Mouse (Mus musculus): ENCODE results near the gene Rims3. TPM values are rescaled to one million over a fixed set of nuclear protein-coding genes. Genes with fewer than 3 reads are reported as not detected.

The Rims3 gene
- polyA plus RNA-seq, 1 experiment from 2014 or later = 1.1 TPM

DNA sequence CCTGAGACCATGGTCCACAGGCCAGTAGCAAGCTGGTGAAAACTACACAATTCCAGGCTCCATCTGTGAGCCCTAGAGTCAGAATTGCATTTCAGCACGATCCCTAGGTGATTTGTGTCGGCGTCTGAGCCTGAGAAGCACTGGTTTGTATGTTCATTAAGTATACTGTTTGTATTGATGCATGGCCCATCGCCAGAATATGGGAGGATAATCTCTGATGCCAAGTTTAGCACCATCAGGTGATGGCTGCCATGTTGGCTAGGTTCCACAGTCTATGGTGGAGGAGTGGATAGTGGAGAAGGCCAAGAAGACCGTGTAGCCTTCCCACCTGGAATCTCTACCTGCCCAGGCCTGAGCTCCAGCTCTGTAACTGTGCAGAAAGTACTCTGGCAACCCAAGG lies 13.6 kb downstream of the Rims3 start:
- no peak for ATAC-seq (ENCODE audit: insufficient read depth)
- Histone ChIP-seq H3K4me2 (no peak overlapping the region), H3K27me3 (ENCODE audit: insufficient read depth, low read length) (no peaks in the 10 kb centered on the region), H3K9me3 (ENCODE audit: low read depth, low read length) (no peaks in the 10 kb centered on the region), H3K36me3 (ENCODE audit: insufficient read depth) (no peaks in the 10 kb centered on the region), H3K27ac (ENCODE audit: low read depth) (no peak overlapping the region), H3K4me1 (ENCODE audit: insufficient read depth) (no peaks in the 10 kb centered on the region), H3K4me3 (ENCODE audit: low read depth, low read length) (no peak overlapping the region), H3K9ac (no peak overlapping the region)
- no peak for TF ChIP-seq CTCF (IDR thresholded peaks at IDR 0.05; ENCODE audit: low read depth)
- DNase-seq = no peak
- WGBS = 60% methylated on average over 5 of the region's 5 CpGs

DNA sequence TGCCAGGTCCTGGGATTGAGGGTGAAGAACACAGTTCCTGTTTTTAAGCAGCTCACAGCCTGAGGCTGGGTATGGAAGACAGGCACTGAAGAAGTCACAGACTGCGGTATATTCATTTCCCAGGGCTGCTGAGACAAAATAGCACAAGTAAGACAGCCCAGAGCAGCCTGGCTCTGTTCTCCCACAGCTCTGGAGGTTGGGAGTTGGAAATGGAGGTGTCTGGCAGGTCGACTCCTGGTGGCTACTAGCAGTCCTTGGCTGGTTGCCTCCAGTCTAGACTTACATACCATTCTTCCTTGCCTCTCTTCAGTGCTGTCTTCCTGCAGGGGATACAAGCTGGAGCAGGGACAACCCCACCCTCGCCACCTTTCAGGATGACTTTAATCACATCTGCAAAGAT lies 14.4 kb downstream of the Rims3 start:
- no peak overlapping the region for H3K9ac ChIP-seq
- H3K36me3 ChIP-seq (ENCODE audit: insufficient read depth) = no peaks in the 10 kb centered on the region
- ATAC-seq (ENCODE audit: insufficient read depth) = no peak
- no peak for TF ChIP-seq CTCF (IDR thresholded peaks at IDR 0.05; ENCODE audit: low read depth)
- H3K9me3 ChIP-seq (ENCODE audit: low read depth, low read length) = no peaks in the 10 kb centered on the region
- H3K27ac ChIP-seq (ENCODE audit: low read depth) = no peak overlapping the region
- no peaks in the 10 kb centered on the region for H3K27me3 ChIP-seq (ENCODE audit: insufficient read depth, low read length)
- H3K4me2 ChIP-seq = no peak overlapping the region
- WGBS = 59% methylated on average over 3 of the region's 3 CpGs
- DNase-seq = no peak
- H3K4me1 ChIP-seq (ENCODE audit: insufficient read depth) = no peaks in the 10 kb centered on the region
- no peak overlapping the region for H3K4me3 ChIP-seq (ENCODE audit: low read depth, low read length)

DNA sequence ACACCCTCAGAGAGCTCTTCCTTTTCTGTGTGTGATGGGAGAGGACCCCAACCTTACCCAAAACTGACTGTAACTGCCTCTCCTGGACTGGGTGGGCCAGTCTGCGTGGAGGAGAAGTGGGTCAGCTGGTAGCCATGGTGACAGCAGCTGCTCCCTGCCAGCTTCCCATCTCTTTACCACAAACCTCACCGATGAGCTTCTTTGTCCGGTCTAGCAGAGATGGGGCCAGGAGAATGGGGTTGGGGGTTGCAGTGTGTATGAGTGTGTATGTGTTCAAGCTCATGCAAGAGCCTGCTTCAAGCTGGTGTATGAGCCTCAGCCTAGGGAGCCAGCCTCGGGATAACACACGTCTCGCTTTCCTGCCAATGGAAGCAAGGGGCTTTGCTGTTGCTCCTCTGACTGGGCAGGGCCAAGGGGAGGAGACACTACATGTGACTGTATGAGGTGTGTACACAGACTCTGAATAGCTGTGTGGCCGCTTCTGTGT lies 15.7 kb downstream of the Rims3 start:
- no peak for TF ChIP-seq CTCF (IDR thresholded peaks at IDR 0.05; ENCODE audit: low read depth)
- no peak for DNase-seq
- no peak for ATAC-seq (ENCODE audit: insufficient read depth)
- Histone ChIP-seq H3K9me3 (ENCODE audit: low read depth, low read length) (no peaks in the 10 kb centered on the region), H3K9ac (no peak overlapping the region), H3K27me3 (ENCODE audit: insufficient read depth, low read length) (no peaks in the 10 kb centered on the region), H3K36me3 (ENCODE audit: insufficient read depth) (no peaks in the 10 kb centered on the region), H3K27ac (ENCODE audit: low read depth) (no peak overlapping the region), H3K4me1 (ENCODE audit: insufficient read depth) (no peaks in the 10 kb centered on the region), H3K4me2 (no peak overlapping the region), H3K4me3 (ENCODE audit: low read depth, low read length) (no peak overlapping the region)
- 53% methylated on average over 7 of the region's 7 CpGs for WGBS

DNA sequence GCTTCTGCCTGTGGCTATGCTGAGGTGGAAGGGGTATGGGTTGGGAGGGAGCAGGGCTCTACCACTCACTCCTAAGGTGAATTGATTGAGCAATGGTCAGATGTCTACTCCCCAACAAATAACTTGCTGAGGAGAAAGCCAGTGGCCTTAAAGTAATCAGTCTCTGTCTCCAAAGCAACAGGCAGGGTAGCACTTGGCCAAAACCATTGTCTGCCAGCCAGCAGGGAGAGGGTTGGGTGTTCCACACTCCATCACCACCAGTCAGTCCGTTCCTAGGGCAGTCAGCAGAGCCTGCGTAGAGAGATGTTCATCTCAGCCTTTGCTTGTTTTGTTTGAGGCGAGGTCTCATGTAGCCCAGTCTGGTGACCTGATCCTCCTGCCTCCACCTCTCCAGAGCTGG lies 21.3 kb downstream of the Rims3 start:
- Histone ChIP-seq H3K4me3 (ENCODE audit: low read depth, low read length) (no peak overlapping the region), H3K9ac (no peak overlapping the region), H3K27ac (ENCODE audit: low read depth) (no peak overlapping the region), H3K36me3 (ENCODE audit: insufficient read depth) (no peaks in the 10 kb centered on the region), H3K27me3 (ENCODE audit: insufficient read depth, low read length) (no peaks in the 10 kb centered on the region; the same call in 1 of the 2 replicates), H3K4me1 (ENCODE audit: insufficient read depth) (no peaks in the 10 kb centered on the region), H3K4me2 (no peak overlapping the region), H3K9me3 (ENCODE audit: low read depth, low read length) (no peaks in the 10 kb centered on the region)
- 40% methylated on average over 3 of the region's 3 CpGs for WGBS
- TF ChIP-seq CTCF (IDR thresholded peaks at IDR 0.05; ENCODE audit: low read depth) = no peak
- DNase-seq (no peak), ATAC-seq (ENCODE audit: insufficient read depth) (no peak)

DNA sequence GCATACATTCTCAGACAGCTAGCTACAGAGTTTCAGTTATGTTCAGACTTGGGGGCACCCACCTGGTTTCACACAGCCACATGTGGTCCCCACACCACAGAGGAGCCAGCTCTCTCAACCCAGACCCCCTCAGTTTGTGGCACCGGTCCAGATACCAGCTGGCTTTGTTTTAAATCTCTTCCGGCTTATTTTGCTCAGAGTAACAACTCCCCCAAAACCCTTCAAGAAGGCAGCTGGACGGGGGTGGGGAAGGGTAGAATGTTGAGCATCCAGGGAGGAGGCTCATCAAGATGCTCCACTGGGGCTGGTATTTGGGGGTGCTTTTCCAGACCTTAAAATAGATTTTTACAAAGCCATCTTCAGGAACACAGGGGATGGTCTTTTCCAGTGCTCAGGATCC lies 24.1 kb downstream of the Rims3 start:
- no peak for TF ChIP-seq CTCF (IDR thresholded peaks at IDR 0.05; ENCODE audit: low read depth)
- Histone ChIP-seq H3K9ac (no peak overlapping the region), H3K27ac (ENCODE audit: low read depth) (no peak overlapping the region), H3K4me1 (ENCODE audit: insufficient read depth) (no peaks in the 10 kb centered on the region), H3K27me3 (ENCODE audit: insufficient read depth, low read length) (no peaks in the 10 kb centered on the region; the same call in 1 of the 2 replicates), H3K36me3 (ENCODE audit: insufficient read depth) (no peaks in the 10 kb centered on the region), H3K4me2 (no peak overlapping the region), H3K9me3 (ENCODE audit: low read depth, low read length) (no peaks in the 10 kb centered on the region), H3K4me3 (ENCODE audit: low read depth, low read length) (no peak overlapping the region)
- WGBS = 56% methylated on average over 3 of the region's 3 CpGs
- DNase-seq (no peak), ATAC-seq (ENCODE audit: insufficient read depth) (no peak)

DNA sequence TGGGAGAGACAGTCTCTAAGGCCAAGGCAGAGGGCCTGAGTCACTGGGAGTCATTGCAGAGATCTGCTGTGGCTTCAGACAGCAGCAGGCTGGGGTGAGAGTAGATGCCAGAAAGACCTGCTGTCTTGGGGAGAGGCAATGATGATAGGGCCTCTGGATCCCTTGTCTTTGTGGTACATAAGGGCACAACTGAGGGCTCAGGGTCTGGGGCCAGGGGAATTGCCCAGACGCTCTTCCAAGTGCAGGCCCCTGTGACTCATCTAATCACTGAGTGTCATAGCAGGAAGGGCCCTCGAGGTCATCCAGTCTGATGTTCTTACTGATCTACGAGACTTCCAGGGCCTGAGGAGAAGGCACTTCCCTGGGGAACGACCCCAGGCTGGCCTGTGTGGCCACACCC lies 24.8 kb downstream of the Rims3 start:
- no peak overlapping the region for H3K4me2 ChIP-seq
- WGBS = 24% methylated on average over 4 of the region's 4 CpGs

DNA sequence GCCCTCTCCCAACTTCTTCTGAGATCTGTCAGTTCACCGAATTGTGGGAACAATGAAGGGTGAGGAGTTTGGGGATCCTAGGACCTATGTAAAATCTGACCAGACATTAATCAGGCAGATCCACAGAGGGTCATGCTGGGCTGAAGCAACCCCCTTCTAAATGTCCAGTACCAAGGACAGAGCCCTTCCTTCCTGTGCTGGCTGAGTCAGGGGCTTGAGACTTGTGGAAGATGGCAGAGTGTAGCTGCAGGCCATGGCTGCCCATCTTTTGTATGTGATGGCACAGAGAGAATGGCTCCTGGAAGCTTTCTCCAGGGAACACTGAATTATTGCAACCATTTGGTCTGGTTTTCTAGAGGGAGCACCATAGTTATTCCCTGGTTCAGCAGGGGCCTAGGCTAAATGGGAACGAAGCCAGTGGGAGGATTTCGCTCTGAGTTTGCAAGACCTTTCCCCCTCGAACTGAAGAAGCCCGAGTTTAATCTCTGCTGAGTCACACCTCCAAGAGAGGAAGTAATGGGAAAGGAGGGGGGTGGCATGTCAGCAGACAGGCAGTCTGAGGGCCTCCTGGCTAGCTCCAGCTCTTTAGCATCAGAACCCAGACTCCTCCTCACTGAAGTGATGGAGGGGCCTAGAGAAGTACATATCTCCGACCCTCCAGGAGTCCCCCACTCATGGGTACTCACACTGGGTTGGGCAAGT lies 26.3 kb downstream of the Rims3 start:
- ATAC-seq (ENCODE audit: insufficient read depth) (no peak), DNase-seq (peak; percentile 62)
- TF ChIP-seq CTCF (IDR thresholded peaks at IDR 0.05; ENCODE audit: low read depth) = no peak
- no peak overlapping the region for H3K4me3 ChIP-seq (ENCODE audit: low read depth, low read length)
- no peak overlapping the region for H3K4me2 ChIP-seq
- no peaks in the 10 kb centered on the region for H3K9me3 ChIP-seq (ENCODE audit: low read depth, low read length)
- H3K9ac ChIP-seq = no peak overlapping the region
- no peak overlapping the region for H3K27ac ChIP-seq (ENCODE audit: low read depth)
- no peaks in the 10 kb centered on the region; the same call in 1 of the 2 replicates for H3K27me3 ChIP-seq (ENCODE audit: insufficient read depth, low read length)
- WGBS = 38% methylated on average over 6 of the region's 6 CpGs
- H3K36me3 ChIP-seq (ENCODE audit: insufficient read depth) = no peaks in the 10 kb centered on the region
- peaks cover 9% of the 10 kb centered on the region for H3K4me1 ChIP-seq (ENCODE audit: insufficient read depth)

More for the DNA sequence above, 24.8 kb downstream of the Rims3 start:
- Histone ChIP-seq H3K27ac (ENCODE audit: low read depth) (no peak overlapping the region), H3K27me3 (ENCODE audit: insufficient read depth, low read length) (no peaks in the 10 kb centered on the region; the same call in 1 of the 2 replicates), H3K4me1 (ENCODE audit: insufficient read depth) (no peaks in the 10 kb centered on the region), H3K9me3 (ENCODE audit: low read depth, low read length) (no peaks in the 10 kb centered on the region), H3K4me3 (ENCODE audit: low read depth, low read length) (no peak overlapping the region), H3K36me3 (ENCODE audit: insufficient read depth) (no peaks in the 10 kb centered on the region), H3K9ac (no peak overlapping the region)
- no peak for TF ChIP-seq CTCF (IDR thresholded peaks at IDR 0.05; ENCODE audit: low read depth)
- ATAC-seq (ENCODE audit: insufficient read depth) (no peak), DNase-seq (no peak)
